Mouse (Mus musculus) embryo, embryonic 11 days (tissue): ENCODE measurements around the gene Gm21190.
"Not testable (repeated sequence)": the region's sequence is repeated elsewhere in the genome, so short reads cannot be mapped to it uniquely, and the experiment has no call there.

Experiments
- DNase-seq: peaks from one replicate; pipeline ENCODE4 v3.0.0-alpha.2; 2015

The Gm21190 gene

GRCm38 (mm10) chr5:15488743-15489142 lies 40.3 kb downstream of the Gm21190 start:
- DNase-seq, result no peak

GRCm38 (mm10) chr5:15484616-15485015 lies 44.4 kb downstream of the Gm21190 start:
- not testable (repeated sequence) for DNase-seq

GRCm38 (mm10) chr5:15483576-15483975 lies 45.4 kb downstream of the Gm21190 start:
- DNase-seq, result not testable (repeated sequence)

- DNase-seq, result not testable (repeated sequence)
Measured at GRCm38 (mm10) chr5:15482815-15483214, 46.2 kb downstream of the Gm21190 start.

GRCm38 (mm10) chr5:15476423-15476822 lies 52.6 kb downstream of the Gm21190 start, which contains the start of gene Gm21149:
Gene Gm21149, minus strand, starts transcription at chr5:15476523.
- DNase-seq, result not testable (repeated sequence)
